Mouse (Mus musculus): Measurements from ENCODE around the gene 3110009E18Rik. TPM values are rescaled to one million over a fixed set of nuclear protein-coding genes. Genes with fewer than 3 reads are reported as not detected.

Gene 3110009E18Rik
- polyA plus RNA-seq, 3 experiments from 2014 or later, result 23.2 to 27.8 (median 23.7) TPM

DNA sequence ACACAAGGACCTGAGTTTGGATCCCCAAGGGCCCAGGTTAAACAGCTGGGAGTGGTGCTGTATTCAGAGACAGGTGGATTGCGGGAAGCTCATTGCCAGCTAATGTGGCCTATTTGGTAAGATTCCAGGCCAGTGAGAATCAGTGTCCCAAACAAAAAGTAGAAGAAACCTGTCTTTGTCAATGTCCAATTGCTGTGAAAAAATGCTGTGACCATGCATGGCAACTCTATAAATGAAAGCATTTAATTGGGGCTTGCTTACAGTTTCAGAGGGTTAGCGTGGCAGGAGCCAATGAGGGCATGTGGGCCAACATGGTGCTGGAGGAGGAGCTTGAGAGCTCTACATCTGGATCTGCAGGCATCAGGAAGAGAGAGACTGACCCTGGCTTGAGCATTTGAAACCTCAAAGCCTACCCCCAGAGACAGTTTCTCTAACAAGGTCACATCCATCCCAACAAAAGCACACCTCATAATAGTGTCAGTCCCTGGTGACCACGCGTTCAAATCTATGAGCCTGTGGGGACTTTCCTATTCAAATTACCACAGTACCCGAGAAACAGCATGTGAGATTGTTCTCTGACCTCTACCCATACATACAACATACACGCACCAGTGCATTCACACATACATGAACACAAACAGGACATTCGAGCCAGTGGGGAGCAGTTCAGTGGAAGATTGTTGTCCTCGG lies 24.7 kb downstream of the 3110009E18Rik start:
- ATAC-seq, result no peak

DNA sequence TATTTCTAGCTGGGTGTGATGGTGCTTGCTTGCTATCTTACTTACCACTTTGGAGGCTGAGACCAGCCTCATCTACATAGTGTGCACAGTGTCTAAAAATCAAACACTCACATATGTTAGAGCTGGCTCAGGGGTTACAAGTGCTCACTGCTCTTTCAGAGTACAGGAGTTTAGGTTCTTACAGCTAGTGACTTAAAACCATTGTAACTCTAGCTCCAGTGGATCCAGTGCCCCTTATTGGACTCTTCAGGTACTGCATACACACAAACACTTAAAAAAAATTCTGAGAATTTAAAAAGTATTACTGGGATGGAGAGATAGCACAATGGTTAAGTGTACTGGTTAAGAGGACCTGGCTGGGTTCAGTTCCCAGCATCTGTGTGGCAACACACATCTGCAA lies 26.0 kb downstream of the 3110009E18Rik start:
- no peak for ATAC-seq

DNA sequence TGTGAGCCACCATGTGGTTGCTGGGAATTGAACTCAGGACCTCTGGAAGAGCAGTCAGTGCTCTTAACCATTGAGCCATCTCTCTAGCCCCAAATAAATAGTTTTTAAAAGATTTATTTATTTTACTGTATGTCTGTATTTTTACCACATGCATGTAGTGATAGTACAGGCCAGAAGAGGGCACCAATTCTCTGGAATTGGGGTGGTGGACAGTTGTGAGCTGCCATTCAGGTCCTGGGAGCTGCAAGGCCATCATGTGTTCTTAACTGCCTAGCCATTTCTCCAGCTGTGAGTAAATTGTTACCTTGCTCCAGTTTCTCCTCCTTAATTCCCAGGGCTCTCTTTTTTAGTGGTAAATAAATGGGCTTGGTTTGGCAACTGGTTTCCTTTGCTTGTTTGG lies 33.2 kb downstream of the 3110009E18Rik start:
- no peak for ATAC-seq

DNA sequence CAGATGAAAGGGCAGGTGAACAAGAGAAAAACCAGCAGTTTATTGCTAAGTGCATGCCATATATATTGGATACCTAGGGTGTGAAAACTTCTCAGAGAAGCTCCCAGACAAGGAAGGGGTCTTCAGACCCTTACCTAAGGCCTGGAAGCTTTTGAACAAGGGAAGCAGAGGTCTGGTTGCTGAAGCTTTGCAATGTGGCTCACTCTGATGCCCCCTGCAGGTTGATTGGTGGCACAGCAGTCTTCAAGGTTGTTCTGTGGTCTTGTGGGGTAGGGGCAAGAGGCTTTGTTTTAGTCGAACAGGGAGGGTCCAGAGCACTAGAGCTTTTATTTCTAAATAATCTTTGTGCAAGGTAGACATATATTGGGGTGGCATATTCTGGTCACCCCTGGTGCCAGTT lies 34.3 kb downstream of the 3110009E18Rik start:
- ATAC-seq, result peak; percentile 43

DNA sequence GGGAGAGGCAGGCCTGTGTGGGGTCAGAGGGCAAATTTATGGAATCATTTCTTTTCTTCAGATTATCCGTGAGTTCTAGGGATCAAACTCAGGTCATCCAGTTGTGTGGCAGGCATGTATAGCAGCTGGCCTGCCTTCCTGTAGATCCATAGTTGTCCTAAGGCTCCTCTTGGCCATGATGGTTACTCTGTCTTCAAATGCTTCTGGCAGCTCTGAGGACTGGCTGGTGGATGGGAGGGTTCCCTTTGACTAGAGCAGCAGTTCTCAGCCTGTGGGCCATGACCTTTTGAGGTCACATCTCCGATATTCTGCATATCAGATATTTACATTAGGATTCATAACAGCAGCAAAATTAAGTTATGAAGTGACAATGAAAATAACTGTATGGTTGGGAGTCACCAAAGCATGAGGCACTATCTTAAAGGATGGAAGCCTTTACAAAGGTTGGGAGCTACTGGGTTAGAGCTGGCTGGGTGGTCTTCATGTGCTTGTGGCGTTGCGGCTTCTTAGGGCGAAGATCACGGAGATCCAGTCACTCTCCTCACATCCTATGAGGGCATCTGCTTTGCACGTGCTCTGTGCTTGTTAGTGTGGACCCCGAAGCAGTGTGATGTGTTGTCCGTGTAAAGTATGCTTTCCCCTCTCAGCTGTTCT lies 37.6 kb downstream of the 3110009E18Rik start:
- ATAC-seq, result no peak

DNA sequence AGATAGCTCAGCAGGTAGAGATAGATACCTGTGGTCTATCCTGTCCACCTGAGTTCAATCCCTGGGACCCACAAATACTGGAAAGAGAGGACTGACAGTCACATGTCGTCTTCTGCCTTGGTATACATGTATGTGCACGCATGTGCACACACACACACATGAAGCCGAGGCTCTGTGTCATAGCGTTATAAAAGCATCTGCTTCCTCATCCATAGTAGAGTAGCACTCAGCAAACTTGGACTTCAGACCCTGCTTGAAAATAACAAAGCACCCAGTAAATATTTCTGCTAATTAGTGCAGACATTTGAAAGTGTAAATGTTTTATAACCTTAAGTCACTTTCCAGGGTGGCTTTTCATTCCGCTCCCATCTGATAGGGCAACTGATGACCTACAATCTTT lies 40.5 kb downstream of the 3110009E18Rik start:
- ATAC-seq, result no peak

DNA sequence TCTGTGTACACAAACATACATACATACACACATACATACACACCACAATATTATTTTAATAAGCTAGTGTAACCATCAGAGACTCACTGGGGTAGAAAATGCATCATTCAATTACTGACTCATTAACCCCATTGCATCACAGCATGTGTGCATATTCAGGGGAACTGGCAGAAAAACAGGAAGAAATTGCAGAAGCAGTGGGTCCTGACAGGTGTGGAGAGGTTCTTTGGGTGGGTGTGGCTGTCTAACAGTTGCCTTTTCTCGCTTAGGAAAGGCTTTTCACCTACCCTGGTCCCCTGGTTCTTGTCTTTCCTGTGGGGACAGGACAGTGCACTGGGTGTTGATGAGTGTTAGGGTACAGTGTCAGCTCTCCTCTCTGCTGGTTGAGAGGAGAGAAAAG lies 41.6 kb downstream of the 3110009E18Rik start:
- ATAC-seq, result no peak

DNA sequence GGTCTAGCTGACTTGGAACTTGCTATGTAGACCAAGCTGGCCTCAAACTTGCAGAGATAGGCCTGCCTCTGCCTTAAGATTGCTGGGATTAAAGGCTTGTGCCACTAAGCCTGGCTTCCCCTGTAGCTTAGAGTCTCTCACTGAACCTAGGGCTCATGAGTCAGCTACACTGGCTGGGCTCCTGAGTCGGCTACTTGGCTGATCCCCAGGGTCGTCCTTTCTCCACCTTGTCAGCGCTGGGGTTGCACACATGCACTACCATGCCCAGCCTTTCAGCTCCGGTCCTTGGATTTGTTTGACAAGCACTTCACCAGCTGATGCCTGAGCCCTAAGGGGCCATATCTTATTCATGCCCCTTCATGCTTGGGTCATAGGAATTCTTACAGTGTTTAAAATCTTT lies 47.0 kb downstream of the 3110009E18Rik start:
- ATAC-seq, result no peak

DNA sequence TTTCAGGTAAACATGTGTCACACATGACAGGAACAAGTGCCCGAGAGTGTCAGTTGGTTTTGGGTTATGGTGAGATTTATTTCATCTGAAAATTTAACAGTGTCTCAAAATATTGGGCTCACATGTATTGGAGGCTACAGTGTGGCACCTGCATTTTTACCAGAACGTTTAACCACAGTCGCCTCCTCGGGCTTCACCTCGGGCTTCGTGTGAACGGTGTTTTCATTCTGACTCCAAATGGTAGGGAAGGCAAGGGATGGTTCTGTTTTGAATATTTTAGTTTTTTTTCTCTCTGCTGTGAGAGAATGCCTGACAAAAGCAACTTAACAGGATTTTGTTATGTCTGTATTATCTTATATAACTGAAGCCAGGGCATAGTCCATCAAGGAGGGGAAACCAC lies 47.7 kb downstream of the 3110009E18Rik start:
- ATAC-seq, result no peak

DNA sequence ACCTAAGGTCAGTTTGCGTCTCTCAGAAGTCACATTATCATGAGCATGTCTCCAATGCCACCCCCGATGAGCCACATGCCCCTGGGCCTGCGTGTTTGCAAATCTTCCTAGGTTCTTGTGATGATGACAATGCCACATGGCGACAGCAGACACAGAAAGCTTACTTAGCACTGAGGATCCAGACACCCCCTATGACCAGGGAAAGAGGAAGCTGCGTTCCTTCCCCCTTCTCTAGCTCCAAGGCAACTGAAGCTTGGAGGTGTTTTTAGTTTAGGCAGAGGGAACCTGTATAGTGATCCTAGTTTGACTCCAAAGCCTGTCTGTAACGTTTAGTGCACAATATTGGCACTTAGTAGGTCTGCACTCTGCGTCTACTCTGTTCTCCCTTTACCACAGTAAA lies 49.3 kb downstream of the 3110009E18Rik start:
- no peak for ATAC-seq

DNA sequence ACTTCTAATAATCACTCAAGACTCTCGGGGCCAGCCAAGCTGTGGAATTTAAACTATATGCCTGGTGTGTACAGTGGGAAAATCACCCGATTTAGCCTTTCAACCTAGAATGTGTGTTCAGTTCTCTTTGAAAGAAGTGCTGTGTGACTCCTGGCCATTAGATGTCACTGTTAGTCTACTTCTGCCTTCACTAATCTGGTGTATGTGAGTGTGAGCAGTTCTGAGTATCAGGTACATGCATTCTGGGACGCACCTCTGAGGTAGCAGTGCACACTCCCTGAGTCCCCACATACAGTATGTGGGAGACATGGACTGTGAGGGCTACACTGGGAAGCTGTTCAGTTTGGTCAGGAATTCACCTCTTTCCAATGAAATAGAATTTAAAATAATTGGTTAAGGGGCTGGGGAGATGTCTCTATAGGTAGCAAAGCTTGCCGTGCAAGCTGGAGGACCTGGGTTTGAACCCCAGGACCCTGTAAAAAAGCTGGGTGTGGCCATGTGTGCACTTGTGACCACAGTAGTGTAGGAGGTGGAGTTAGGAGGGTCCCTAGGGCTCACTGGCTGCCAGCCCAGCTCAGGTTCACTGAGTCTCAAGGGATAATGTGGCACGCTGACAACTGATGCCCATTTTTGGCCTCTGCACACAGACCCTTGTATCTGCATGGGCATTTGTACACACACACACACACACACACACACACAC lies 51.0 kb downstream of the 3110009E18Rik start:
- no peak for ATAC-seq

DNA sequence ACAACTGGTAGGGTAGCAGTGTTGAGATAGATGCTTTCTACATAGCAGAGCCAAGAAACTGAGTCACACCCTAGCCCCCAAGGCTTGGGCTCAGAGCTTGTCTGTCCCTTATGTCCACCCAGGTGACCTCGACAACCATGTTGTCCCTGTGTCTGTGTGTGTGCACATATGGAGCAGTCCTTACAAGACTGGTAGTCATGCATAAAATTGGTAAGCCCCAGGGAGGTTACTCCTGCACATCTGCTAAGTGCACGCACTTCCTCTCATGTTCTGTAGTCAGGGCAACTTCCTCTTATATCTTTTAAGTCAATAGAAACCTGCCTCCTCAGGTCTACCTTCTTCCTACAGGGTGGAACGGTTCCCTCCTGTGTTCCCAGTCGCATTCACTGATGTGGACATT lies 54.0 kb downstream of the 3110009E18Rik start:
- no peak for ATAC-seq

DNA sequence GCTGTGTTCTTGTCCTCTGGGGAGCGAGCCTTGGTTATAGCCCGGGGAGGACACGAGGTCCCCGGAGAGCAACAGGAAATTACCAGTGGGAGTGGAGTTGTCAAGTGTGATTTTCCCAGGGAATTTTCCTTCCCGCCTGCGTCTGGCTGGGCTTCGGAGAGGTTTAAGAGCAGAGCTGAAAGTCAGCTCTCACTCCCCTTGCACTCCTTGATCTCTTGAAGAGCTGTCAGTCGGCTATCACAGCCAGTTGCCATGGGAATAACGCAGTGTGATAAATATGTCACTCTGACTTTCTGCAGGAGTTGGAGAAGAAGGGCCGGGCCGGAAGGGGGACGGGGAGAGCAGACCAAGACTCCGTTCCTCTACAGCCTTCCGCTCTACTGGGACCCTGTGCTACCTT lies 55.3 kb downstream of the 3110009E18Rik start:
- ATAC-seq, result no peak

DNA sequence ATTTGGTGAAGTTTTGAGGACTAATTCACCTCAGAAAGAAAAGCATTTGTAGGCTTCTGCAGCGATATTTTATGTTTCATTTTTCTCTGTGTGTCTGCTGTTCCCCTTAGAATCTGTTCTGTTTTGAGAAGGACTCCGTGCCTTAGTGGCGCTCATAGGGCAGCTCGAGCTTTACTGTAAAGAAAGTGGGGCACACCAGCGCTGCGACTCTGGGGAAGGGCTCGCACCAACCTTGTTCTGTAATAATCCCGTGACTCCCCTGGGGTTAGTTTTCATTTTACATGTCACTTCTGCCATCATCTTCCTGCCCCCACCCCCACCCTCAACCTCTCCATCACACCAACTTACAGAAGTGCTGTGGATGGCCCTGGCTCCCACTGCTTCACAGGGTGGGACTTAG lies 56.2 kb downstream of the 3110009E18Rik start:
- no peak for ATAC-seq

DNA sequence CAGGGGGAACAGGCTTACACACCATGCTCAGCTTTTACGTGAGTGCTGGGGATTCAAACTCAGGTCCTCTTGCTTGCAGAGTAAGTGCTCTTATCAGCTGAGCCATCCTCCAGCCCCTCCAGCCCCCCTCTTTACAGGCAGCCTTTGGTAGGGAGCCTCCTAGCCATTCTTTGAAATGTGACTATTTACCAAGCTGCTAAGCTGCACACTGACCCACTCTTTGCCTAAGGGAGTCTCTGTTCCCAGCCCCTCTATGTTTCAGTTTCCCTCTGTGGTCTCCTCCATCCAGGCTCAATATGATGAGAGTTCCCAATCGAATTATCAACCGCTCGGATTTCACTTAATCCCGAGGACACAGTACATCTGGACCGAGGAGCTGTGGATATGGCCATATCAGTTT lies 65.2 kb downstream of the 3110009E18Rik start:
- no peak for ATAC-seq

DNA sequence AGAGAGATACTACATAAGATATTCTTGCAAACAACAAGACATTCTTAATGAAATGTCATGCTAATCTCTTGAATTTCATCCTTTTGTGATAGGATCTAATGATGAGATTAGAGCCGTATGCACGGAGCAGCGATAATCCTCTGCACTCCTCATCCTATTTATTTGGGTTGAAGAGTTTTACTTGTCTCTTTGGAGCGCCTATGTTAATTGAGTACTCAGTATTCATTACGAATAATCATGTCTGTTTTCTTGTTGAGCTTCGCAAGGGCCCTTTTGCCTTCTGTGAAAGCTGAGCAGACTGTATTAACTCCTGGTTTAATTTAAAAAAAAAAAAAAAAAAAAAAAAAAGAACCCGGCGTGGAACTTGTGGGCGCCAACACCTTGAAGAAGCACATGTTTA lies 65.7 kb downstream of the 3110009E18Rik start:
- no peak for ATAC-seq

DNA sequence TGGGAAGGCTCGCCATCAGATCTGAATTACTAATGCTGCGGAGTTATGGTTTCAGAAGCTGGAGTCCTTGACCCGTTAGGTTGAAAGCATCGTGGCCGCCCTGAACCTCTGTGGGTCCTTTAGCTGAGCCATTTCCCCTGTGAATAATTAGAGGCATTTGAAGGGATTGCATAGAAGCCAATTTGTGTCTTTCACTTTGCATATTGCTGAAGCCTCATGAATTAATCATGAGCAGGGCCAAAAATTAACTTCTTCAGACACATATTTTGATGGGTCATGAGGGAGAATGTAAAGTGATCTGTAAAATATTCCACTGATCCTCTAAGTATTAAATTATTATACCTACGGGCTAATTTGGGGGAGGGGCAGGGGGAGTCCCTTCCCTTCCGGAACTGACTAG lies 66.1 kb downstream of the 3110009E18Rik start:
- no peak for ATAC-seq

DNA sequence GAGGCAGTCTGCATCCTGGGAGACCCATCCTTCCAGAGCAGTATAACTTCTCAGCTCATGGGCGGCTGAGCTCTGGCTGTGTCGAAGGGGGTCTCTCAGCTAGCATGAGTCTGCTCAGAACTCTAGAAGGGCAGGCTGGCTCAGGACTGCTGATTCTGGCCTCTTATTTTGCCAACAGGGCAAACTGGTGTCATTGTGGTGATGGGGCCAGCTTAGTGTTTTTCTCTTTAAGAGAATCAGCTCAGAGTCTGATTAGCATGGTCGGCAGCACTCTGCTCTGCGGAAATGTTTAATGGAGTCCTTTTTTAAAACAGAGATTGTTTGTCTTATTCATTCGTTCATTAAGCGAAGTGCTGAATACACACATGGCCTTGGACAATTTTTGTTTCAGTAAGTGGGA lies 68.2 kb downstream of the 3110009E18Rik start:
- ATAC-seq, result no peak

DNA sequence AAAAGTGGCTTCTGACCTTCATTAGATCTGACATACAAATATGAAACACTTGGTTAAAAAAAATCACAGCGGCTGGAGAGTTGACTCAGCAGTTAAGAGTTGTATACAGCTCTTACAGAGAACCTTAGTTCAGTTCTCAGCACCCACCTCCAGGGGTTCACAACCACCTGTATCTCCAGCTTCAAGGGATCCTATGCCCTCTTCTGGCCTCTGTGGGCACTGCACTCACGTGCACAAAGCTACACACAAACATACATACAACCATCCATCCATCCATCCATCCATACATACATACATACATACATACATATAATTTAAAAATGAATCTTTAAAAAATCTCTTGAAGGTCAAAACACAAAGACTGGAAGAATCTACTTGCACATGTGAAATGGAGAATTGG lies 69.3 kb downstream of the 3110009E18Rik start:
- no peak for ATAC-seq

DNA sequence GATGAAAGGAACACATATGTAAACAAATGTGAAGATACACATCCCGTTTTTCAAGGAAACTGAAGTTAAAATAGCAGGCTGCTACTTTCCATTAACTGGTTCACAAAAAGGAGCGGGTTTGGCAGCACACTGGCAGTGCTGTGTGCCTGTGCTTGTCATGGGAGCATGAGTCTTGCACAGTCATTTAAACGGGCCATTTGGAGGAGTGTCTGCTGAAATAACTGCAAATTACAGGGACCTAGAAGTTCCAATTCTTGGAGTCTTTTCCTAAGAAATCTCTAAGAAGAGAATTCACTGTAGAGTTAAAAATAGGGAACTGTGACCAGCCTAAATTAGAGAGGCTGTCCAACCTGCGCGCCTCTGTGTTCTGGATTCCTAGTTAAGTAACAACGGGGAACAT lies 70.0 kb downstream of the 3110009E18Rik start:
- no peak for ATAC-seq

DNA sequence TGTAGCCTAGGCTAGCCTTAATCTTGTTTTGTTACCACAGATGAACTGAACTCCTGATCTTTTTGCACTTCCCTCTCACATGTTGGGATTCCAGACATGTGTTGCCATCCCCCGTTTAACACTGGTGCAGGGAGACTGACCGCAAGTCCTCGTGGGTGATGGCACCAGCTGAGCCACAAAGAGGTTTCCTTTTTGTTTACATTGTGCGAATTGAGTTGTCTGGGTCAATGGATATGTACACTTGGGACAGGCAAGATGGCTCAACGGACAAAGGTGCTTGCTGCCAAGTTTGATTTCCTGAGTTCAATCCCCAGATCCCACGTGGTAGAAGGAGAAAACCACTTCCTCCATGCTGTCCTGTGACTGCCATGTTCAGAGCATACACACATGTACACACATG lies 71.3 kb downstream of the 3110009E18Rik start:
- ATAC-seq, result no peak

DNA sequence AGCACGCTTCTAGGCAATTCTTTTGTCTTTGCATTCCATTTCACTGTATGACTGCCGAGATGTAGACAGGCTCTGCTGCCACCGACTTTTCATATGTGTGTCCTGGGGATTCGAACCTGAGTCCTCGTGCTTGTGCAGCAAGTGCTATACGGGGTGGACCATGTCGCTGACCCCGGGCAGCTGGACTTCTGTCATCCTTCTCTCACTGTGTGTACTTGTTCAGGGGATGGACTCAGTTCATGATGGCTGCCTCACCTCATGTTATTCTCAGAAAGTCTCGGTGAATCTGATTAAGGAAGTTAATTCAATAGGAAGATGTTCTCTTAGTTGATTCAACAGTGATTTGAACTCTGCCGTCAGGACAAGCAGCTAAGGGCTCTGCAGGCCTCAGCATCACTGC lies 72.6 kb downstream of the 3110009E18Rik start:
- no peak for ATAC-seq

DNA sequence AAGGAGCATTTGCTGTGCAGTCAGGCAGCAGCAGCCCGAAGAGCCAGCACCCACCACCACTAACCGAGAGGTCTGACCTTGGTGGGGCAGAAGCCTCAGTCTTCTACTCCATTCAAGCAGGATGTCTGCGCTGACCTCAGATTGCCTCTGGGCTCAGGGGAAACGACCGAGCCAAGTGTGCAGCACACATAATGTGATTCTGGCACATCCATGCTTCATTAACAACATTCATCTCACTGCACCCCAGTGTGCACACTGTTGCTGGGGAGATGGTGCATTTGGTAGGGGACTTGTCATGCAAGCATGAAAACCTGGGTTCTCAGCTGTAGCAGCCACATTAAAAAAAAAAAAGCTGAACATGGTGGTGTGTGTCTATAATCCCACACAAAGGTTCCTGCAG lies 75.0 kb downstream of the 3110009E18Rik start:
- ATAC-seq, result no peak

DNA sequence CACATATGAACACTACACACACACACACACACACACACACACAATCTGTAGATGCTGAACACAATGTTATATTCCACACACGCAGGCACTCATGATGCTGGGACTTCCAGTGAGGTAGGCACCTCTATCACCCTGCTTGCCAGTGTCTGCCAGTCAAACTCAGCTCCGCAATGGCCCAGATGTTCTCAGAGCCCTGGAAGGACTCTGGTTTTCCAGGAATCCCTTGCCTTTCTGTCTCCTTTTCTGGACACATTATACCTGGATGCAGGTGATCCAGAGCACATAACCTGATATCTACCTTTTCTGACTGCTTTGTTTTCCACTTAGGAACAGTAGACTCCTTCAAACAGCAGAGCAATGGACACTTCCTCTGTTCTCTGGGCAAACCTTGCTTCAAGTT lies 75.7 kb downstream of the 3110009E18Rik start:
- no peak for ATAC-seq

Measured in inflammation-experienced regulatory T-cells, adult 6 months (primary cell).